Mouse (Mus musculus) naive thymus-derived CD4-positive, alpha-beta T cell, adult 2 months (primary cell): ENCODE measurements around the gene Hyal3.
"Not testable (repeated sequence)": the region's sequence is repeated elsewhere in the genome, so short reads cannot be mapped to it uniquely, and the experiment has no call there.

Experiments
- DNase-seq: peaks from one replicate; pipeline ENCODE4 v3.0.0-alpha.2; 2011; ENCODE audit warnings: low read depth

The Hyal3 gene

DNA sequence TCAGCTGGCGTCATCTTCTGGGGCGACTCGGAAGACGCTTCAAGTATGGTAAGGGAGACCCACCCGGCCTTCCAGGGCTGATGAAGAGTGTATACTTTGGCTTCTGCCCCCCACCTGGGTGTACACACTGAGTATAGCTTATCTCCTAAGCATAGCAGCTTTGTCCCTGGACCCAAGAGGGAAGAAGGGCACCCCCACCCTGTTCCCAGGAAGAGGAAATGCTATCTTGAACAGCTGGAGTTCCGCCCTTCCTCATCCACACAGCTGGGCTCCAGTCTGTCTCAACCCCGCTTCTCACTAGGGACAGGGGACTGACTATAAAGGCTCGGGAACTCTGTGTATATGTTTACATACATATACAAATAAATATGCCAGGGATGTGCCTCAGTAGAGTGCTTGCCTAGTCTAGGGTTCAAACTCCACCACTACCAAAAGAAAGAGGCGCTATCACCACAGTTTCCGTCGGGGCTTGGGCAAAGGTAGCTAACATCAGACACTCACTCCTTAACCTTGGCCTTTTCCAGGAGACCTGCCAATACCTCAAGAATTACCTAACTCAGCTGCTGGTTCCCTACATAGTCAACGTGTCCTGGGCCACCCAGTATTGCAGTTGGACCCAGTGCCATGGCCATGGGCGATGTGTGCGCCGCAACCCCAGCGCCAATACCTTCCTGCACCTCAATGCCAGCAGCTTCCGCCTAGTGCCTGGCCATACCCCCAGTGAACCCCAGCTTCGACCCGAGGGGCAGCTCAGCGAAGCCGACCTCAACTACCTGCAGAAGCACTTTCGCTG, 8.9 kb upstream of the Hyal3 start:
- no peak for DNase-seq

DNA sequence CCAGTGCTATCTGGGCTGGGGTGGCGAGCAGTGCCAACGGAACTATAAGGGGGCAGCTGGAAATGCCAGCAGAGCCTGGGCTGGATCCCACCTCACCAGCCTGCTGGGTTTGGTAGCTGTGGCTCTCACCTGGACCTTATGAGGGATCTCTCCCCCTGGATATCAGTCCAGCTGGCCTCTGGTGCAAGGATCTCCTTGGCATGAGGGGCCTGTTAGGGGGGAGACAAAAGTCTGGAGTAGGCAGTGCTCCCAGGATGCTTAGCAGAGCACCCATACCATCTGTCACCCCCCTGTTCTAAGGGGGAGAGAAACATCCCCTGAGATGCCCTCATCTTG, 8.3 kb upstream of the Hyal3 start:
- no peak for DNase-seq

DNA sequence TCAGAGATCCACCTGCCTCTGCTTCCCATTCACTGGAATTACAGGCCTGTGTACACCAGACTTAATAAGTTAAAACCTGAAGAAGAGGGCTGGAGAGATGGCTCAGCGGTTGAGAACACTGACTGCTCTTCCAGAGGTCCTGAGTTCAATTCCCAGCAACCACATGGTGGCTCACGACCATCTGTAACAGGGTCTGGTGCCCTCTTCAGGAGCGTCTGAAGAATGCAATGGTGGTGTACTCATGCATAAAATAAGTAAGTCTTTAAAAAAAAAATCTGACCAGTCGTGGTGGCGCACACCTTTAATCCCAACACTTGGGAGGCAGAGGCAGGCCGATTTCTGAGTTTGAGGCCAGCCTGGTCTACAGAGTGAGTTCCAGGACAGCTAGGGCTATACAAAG, 6.8 kb upstream of the Hyal3 start:
- not testable (repeated sequence) for DNase-seq

DNA sequence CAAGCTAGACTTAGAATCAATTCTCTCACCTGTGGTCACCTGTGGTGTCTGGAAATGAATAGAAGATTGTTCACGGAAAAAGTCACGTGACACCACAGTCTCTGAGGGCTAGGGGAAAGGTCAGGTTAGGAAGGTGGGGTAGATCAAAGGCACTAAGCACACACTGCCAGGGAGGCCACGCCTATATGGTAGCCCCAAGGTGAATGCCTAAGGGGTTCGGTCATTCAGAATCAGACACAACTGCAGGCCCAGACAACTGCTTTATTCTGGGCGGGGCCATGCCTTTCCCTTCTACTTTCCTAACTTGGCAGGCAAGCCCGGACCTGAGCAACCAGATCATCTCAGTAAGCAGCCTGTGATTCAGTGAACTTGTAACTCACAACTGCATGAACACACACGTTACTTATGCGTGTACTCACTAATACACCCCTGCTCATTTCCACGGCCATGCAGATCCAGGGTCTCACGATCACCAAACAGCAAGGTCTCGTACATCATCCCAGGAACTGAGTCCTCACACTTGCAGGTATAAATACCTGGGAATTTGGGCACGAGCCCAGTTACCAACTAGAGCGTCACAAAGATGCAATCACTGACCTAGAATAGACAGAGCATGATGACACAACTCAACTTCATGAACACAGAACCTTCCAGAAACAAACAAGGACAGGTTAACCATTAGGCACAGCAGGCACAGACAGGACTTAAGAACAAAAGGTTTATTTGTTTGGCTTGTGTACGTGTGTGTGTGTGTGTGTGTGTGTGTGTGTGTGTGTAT, 4.8 kb upstream of the Hyal3 start:
- DNase-seq = no peak

DNA sequence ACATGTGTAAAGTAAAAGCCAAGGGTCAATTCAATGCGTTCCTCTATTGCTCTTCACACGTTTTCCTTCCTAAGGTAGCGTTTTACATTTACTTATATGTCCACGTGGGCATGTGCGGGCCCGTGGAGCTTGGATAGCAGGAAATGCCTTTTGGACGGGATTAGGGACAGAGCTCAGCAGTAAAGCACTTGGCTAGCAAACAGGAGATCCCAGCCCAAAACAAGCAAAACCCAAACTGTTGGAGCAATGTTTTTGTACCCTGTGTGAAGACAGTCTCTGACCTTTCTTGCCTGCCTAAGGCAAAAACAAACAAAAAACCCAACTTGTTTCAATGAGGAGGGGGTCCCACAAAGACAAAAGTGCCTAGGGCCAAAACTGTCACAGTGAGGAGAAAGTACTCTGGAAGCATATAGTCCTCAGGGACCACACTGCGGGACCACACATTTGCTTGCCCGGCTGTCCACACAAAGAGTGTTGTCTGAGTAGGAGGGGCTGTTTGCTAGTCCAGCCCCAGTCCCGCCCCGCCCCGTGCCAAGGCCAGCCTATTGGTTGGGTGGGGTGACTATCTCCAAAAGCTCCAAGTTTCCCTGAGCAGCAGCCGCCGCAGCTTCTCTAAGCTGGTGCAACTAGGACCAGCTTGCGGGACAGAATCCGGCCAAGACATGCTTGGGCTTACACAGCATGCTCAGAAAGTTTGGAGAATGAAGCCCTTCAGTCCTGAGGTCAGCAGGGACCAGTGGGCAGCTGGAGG, 4.1 kb upstream of the Hyal3 start, which contains the start of gene Hyal1:
Gene Hyal1, plus strand, starts transcription at position 571 of the 751 bp plus-strand sequence.
- no peak for DNase-seq

DNA sequence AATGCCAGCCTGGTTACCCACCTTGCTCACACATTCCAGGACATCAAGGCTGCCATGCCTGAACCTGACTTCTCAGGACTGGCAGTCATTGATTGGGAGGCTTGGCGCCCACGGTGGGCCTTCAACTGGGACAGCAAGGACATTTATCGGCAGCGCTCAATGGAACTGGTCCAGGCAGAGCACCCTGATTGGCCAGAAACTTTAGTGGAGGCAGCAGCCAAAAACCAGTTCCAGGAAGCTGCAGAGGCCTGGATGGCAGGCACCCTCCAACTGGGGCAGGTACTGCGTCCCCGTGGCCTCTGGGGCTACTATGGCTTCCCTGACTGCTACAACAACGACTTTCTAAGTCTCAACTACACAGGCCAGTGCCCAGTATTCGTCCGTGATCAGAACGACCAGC, 2.7 kb upstream of the Hyal3 start:
- DNase-seq = no peak

DNA sequence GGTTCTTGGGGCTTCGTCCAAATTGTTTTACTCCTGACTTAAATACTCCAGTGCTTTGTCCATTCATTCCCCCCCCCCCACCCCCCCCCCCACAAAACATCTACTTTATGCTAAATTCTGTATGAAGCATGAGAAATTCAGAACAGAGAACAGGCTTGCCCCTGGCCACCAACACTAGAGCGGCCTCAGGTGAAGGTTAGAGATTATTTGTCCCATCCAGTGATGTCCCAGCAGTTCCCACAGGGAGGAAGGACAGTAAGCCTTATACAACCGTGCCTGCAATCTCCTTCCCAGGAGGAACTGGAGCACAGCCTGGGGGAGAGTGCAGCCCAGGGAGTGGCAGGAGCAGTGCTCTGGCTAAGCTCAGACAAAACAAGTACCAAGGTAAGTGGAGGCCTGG, 2.0 kb upstream of the Hyal3 start, which contains the start of gene Naa80:
Gene Naa80, plus strand, starts transcription at position 301 of the 400 bp plus-strand sequence.
- DNase-seq = no peak

DNA sequence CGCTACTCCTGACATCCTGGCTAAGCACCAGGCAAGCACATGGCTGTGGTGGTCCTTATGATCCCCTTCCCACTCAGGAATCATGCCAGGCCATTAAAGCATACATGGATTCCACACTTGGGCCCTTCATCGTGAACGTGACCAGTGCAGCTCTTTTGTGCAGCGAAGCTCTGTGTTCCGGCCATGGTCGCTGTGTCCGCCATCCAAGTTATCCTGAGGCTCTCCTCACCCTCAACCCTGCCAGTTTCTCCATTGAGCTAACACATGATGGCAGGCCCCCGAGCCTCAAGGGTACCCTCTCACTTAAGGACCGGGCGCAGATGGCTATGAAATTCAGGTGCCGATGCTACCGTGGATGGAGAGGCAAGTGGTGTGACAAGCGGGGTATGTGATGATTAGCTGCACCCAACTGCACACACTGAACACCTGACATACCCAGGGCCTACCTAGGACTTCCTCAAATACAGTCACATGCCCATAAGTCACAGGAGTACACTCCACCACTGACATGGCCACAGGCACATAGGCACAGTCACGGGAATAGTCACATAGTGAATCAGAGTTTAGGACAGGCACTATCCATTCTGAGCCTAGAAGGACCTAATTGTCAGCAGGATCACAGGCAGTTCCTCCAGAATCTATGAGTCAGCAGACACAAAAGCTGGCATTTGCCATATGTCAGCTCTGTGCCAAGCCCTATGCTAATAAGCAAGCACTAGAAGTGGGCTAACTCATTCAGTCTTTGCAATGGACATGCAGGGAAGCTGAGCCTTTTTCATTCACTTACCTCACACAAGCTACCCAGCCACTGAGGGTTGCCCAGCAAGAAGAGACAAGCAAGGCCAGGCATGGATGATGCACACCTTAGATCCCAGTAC, 1.4 kb upstream of the Hyal3 start:
- DNase-seq = no peak

DNA sequence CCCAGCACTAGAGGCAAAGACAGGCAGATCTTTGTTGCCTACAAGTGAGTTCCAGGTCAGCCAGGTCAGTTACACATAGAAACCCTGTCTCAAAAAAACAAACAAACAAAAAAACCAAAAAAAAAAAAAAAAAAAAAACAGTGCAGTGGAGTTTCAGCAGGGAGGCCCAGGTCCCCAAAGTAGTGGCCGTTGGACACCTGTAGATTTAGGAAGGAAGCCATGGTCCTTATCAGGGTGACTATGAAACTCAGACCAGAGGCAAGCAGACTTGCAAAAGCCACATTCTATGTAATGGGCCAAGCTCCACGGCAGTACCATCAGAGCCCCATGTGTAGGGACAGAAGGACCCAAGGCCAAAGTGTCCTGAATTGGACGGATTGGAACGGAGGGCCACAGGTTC, 966 bp downstream of the Hyal3 start:
- no peak for DNase-seq

DNA sequence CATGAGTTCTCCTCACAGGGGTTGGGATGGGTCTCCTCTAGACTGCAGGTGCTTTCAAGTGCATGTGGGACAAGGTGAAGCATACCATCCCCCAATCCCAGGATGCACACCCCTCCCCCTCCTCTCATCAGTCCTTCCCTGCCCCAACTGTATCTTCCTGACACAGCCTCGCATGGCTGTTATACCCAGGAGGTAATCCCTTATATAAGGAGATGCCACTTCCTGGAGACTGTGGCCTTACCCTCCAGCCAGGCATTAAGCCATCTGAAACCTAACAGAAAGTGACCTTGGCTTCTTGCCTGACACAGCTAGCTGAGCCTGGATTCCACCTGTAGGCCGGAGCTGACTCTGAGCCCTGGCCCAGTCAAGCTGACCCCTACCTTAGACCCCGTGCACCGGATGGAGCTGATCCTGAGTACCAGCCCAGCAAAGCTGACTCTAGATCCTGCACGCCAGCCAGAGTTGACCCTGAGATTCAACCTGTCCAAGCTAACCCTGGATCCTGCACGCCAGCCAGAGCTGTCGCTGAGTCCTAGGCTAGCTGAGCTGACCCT, 2.0 kb downstream of the Hyal3 start:
- DNase-seq = no peak

DNA sequence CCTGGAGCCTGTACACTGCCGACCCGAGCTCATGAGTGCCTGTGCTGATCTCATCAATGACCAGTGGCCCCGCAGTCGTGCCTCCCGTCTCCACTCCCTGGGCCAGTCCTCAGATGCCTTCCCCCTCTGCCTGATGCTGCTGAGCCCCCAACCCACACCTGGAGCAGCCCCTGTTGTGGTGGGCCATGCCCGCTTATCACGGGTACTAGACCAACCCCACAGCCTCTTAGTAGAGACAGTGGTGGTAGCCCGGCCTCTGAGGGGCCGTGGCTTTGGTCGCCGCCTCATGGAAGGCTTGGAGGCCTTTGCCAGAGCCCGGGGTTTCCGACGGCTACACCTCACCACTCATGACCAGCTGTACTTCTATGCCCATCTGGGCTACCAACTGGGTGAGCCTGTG, 2.6 kb downstream of the Hyal3 start:
- no peak for DNase-seq

DNA sequence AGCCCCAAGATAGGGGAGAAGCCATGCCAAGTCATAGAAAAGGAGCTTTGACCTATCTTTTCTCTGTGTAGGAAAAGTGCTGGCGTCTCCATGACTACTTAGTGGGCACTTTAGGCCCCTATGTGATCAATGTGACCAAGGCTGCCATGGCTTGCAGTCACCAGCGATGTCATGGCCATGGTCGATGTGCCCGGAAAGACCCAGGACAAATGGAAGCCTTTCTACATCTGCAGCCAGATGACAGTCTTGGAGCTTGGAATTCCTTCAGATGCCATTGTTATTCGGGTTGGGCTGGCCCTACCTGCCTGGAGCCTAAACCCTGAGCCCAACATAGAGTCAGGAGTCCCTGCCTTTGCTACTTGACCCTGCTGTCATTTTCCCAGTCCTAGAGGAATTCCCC, 5.9 kb downstream of the Hyal3 start:
- no peak for DNase-seq

DNA sequence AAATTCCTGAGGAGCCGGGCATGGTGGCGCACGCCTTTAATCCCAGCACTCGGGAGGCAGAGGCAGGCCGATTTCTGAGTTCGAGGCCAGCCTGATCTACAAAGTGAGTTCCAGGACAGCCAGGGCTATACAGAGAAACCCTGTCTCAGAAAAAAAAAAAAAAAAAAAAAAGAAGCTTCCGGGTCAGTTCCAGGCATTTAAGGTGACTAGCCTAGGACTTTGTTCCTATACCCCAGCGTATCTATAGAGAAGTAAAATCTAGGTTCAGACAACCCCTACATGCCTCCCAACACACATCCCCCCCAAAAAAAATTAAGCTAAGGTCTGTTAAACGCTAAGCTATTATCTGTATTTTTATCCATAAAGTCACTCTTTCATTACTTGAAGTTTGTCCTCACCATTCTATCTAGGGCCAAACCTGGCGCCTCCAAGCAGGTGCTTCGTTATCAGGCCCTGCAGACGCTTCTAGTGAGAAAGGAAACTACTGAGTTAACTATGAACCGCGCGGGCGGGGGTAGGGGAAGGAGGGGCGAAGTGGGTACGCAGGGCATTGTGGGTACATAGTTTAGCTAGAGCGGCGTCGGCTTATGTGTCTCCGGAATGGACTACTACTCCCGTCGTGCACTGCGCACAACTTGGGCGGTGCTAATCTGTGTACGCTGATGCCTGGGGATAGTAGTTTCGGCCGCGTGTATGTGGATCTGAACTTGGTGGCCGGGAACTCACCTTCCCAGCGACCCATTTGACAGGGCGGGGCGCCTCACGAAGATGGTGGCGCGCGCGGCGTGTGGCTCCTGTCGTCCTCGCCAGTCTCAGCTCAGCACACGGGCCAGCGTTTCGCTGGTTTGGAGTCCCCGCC, 6.6 kb downstream of the Hyal3 start, which contains the start of gene Ifrd2:
Gene Ifrd2, plus strand, starts transcription at position 669 of the 859 bp plus-strand sequence.
- DNase-seq = peak; percentile 98

DNA sequence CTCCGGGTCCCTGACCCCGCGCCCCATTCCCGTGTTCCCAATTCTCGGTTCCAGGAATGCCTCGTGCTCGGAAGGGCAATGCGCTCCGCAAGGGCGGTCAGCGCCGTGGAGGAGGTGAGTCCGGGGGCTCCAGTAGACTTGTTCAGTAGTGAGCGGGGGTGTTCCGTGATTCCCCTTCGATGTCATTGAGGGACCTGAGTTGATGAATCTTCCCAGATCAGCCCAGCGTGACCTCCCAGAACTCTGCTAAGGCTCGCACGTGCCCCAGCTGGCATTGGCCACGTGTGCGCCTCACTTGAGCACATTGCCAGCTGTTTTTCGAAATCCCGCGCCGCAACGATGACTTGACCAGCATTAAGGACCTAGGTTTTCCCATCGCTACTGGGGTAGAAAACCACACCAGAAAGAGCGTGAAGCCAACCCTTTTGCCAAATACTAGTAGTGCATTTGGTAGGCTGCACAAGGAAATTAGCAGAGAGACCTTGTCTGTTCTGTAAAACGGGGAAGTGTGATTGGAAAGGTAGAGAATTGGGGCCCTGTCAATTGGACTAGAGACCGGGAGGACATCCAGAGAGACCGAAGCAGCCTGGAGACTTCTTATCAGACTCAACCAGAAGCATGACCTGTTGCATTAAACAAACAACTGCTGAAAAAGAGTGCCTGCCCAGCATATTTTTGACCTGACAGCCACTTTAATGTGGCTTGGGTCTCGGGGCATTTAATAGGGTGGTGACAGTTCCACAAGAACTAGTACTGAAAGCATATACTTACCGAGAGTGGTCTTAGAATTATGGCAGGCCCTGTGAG, 7.4 kb downstream of the Hyal3 start:
- DNase-seq = no peak

DNA sequence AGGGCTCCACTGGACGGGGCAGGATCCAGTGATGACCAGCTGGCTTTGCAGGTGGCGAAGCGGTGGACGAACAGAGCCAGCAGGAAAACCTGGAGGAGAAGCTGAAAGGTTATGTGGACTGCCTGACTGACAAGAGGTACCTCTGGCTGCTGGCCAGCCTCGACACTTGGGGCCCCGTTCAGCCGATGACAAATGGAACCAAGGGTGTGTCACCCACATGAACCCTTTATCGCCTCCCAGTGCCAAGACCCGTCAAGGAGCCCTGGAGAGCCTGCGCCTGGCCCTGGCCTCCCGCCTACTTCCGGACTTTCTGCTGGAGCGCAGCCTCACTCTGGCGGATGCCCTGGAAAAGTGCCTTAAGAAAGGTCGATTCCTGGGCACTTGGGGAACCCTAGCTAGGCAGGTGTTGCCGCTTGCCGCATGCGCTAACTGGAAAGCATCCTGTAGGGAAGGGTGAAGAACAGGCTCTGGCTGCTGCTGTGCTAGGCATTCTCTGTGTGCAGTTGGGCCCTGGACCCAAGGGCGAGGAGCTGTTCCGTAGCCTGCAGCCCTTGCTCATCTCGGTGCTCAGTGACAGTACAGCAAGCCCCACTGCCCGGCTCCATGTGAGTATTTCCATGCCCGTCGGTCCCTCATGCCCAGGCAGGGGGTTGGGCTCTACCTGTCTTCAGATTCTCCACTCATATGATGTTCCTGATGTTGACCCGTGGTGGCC, 9.6 kb downstream of the Hyal3 start:
- DNase-seq = no peak

DNA sequence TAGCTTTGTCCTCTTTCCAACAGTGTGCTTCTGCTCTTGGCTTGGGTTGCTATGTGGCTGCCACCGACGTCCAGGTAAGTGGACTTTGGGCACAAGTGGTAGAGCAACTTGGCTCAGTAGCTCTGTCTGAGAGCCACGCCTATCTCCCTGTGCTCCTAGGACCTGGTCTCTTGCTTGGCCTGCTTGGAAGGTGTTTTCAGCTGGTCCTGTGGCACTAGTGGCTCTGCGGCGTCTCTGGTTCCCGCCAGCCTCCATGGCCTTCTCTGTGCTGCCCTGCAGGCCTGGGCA, 10.1 kb downstream of the Hyal3 start:
- DNase-seq = no peak

DNA sequence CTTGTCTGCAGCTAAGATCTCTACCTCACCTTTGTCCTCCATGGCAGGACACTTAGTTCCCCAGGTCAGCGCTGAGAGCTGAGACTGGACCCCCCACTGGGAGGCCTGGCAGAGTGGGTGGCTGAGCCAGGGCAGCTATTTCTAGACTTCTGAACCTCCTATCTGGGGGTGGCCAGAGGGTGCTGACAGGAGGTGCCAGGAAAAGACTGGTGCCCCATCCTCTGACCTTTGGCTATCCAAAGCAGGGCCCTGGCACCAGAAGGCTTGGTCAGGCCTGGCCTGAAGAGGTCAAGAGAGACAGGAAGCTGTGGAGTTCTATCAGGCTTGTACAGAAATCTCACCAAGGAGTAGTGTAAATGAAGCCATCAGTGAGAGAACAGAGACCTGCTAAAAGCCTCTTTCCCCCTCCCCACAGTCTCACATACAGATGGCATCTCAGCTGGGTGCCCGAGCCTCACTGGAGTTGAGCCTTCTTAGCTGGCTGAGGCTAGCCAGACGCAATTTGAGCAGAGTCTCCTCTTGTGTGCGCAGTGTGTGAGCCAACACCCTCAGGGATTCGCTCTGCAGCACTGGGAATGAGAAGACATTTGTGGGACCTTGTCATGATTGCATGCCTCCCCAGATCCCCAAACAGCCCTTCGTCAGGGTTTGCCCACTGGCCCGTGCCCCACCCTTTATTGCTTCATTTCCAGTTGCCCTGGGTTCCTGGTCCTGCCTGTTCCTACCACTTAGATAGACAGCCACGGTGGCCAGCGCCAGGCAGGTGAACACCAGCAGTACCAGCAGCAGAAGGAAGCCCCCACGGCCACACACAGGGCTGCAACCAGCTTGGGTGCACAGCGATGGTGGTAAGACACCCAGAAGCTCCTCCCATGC, 12.7 kb downstream of the Hyal3 start:
- DNase-seq = no peak
